In genomic region chr10:68103078-68103855, GRCm38 (mm10) we compare ENCODE assay signal across 14 mouse cellular contexts.
DNase-seq lines count a peak whose midpoint lies in the region; ATAC-seq lines count a peak whose summit lies in the region.
"Had no signal": no experiment of that assay in that cellular context is flagged by ENCODE, and none has a peak within 500 bp of the region (broad histone marks: within the 10 kb centered on the region; RNA-seq: fewer than 3 reads in every experiment).

No protein-coding gene starts in this region.

- DNase-seq in forebrain, embryonic 11.5 days (ENCODE audit: low spot score), result no peak
- DNase-seq in intestine, embryonic 14.5 days (ENCODE audit: low spot score), result no peak
- peak; percentile 61 for DNase-seq in MN1 (ENCODE audit: low spot score)
- no peak for DNase-seq in gastrocnemius, postnatal 10 days
- DNase-seq: kidney, postnatal 14 days; right cerebral cortex, postnatal 25 days; thymus, adult 2 months had no signal

- H3K4me2 ChIP-seq in forebrain, embryonic 11.5 days (ENCODE audit: low read depth, low read length, severe bottlenecking), result no peak overlapping the region
- H3K4me2 ChIP-seq in forebrain, embryonic 13.5 days, result no peak overlapping the region
- no peak overlapping the region for H3K4me2 ChIP-seq in intestine, embryonic 14.5 days (ENCODE audit: low read length)
- H3K4me2 ChIP-seq in intestine, embryonic 16.5 days (ENCODE audit: low read depth, low read length), result no peak overlapping the region
- H3K4me2 ChIP-seq in limb, embryonic 12.5 days, result no peak overlapping the region
- H3K4me2 ChIP-seq: lung, embryonic 14.5 days had no signal

- 80% methylated on average over 6 of the region's 6 CpGs for WGBS in forebrain, embryonic 11.5 days
- WGBS in forebrain, embryonic 13.5 days, result 74% methylated on average over 6 of the region's 6 CpGs
- WGBS in intestine, embryonic 14.5 days, result 54% methylated on average over 6 of the region's 6 CpGs
- 60% methylated on average over 6 of the region's 6 CpGs for WGBS in intestine, embryonic 16.5 days
- 54% methylated on average over 6 of the region's 6 CpGs for WGBS in limb, embryonic 12.5 days

- H3K4me3 ChIP-seq in forebrain, embryonic 11.5 days (ENCODE audit: low read depth, low read length), result no peak overlapping the region
- H3K4me3 ChIP-seq in forebrain, embryonic 13.5 days, result no peak overlapping the region
- no peak overlapping the region for H3K4me3 ChIP-seq in intestine, embryonic 14.5 days (ENCODE audit: low read depth, low read length)
- H3K4me3 ChIP-seq in intestine, embryonic 16.5 days (ENCODE audit: low read length), result no peak overlapping the region
- H3K4me3 ChIP-seq in limb, embryonic 12.5 days (replicated peaks), result no peak overlapping the region

- H3K9me3 ChIP-seq in forebrain, embryonic 11.5 days (ENCODE audit: control insufficient read depth, low read length), result no peaks in the 10 kb centered on the region
- no peaks in the 10 kb centered on the region for H3K9me3 ChIP-seq in forebrain, embryonic 13.5 days (replicated peaks)
- H3K9me3 ChIP-seq in intestine, embryonic 14.5 days (ENCODE audit: control insufficient read depth, low read length), result no peaks in the 10 kb centered on the region
- H3K9me3 ChIP-seq in intestine, embryonic 16.5 days (ENCODE audit: control insufficient read depth, low read length), result no peaks in the 10 kb centered on the region
- no peaks in the 10 kb centered on the region for H3K9me3 ChIP-seq in limb, embryonic 12.5 days

- H3K9ac ChIP-seq in forebrain, embryonic 11.5 days (ENCODE audit: low read length), result no peak overlapping the region
- no peak overlapping the region for H3K9ac ChIP-seq in forebrain, embryonic 13.5 days
- H3K9ac ChIP-seq in intestine, embryonic 14.5 days (ENCODE audit: low read length), result no peak overlapping the region
- no peak overlapping the region for H3K9ac ChIP-seq in intestine, embryonic 16.5 days (ENCODE audit: low read depth, low read length)
- H3K9ac ChIP-seq in limb, embryonic 12.5 days (replicated peaks), result no peak overlapping the region
- H3K9ac ChIP-seq: lung, embryonic 14.5 days had no signal

- no peaks in the 10 kb centered on the region for H3K36me3 ChIP-seq in forebrain, embryonic 11.5 days (ENCODE audit: control insufficient read depth, insufficient read depth, low read length)
- peaks cover 1% of the 10 kb centered on the region for H3K36me3 ChIP-seq in forebrain, embryonic 13.5 days (ENCODE audit: poor library complexity, severe bottlenecking)
- H3K36me3 ChIP-seq in intestine, embryonic 14.5 days (ENCODE audit: control insufficient read depth, insufficient read depth, low read length), result peaks cover 34% of the 10 kb centered on the region
- H3K36me3 ChIP-seq in intestine, embryonic 16.5 days (ENCODE audit: control insufficient read depth, insufficient read depth, low read length), result 0 out of 2 replicates have a peak, but pooled peaks cover 15% of the 10 kb centered on the region
- H3K36me3 ChIP-seq in limb, embryonic 12.5 days, result peaks cover 43% of the 10 kb centered on the region
- H3K36me3 ChIP-seq: G1E had no signal

- H3K27me3 ChIP-seq in forebrain, embryonic 11.5 days (ENCODE audit: control insufficient read depth, insufficient read depth, low read length), result no peaks in the 10 kb centered on the region
- no peaks in the 10 kb centered on the region for H3K27me3 ChIP-seq in forebrain, embryonic 13.5 days
- H3K27me3 ChIP-seq in intestine, embryonic 14.5 days (replicated peaks; ENCODE audit: control insufficient read depth, insufficient read depth, low read length), result no peaks in the 10 kb centered on the region
- H3K27me3 ChIP-seq in intestine, embryonic 16.5 days (replicated peaks; ENCODE audit: control insufficient read depth, insufficient read depth, low read length), result no peaks in the 10 kb centered on the region
- H3K27me3 ChIP-seq in limb, embryonic 12.5 days, result no peaks in the 10 kb centered on the region

- ATAC-seq in forebrain, embryonic 11.5 days (replicated peaks; ENCODE audit: low FRiP score), result peak; percentile 58; the same call in 1 of the 2 replicates
- no peak for ATAC-seq in forebrain, embryonic 13.5 days
- no peak for ATAC-seq in intestine, embryonic 14.5 days (replicated peaks; ENCODE audit: low FRiP score, low TSS enrichment, low read depth)
- ATAC-seq in intestine, embryonic 16.5 days, result no peak
- ATAC-seq in limb, embryonic 12.5 days (ENCODE audit: insufficient number of reproducible peaks, insufficient read depth, low FRiP score, low TSS enrichment, low read depth), result 0 out of 2 replicates have a peak, but pooled peaks have one; percentile 7
- no peak for ATAC-seq in granulocyte monocyte progenitor cell, adult 5-6 weeks (replicated peaks; ENCODE audit: poor library complexity, severe bottlenecking)
- ATAC-seq: midbrain, embryonic 16.5 days had no signal

- no peak overlapping the region for H3K27ac ChIP-seq in forebrain, embryonic 11.5 days (ENCODE audit: low read depth, low read length)
- H3K27ac ChIP-seq in forebrain, embryonic 13.5 days, result no peak overlapping the region
- peak overlapping the region; percentile 86; the same call in 1 of the 2 replicates for H3K27ac ChIP-seq in intestine, embryonic 14.5 days (ENCODE audit: low read depth)
- H3K27ac ChIP-seq in intestine, embryonic 16.5 days (ENCODE audit: low read length), result no peak overlapping the region
- no peak overlapping the region for H3K27ac ChIP-seq in limb, embryonic 12.5 days

- peaks cover 8% of the 10 kb centered on the region; the same call in 1 of the 2 replicates for H3K4me1 ChIP-seq in forebrain, embryonic 11.5 days (replicated peaks; ENCODE audit: control insufficient read depth, insufficient read depth, low read length)
- peaks cover 34% of the 10 kb centered on the region for H3K4me1 ChIP-seq in forebrain, embryonic 13.5 days
- peaks cover 32% of the 10 kb centered on the region for H3K4me1 ChIP-seq in intestine, embryonic 14.5 days (replicated peaks; ENCODE audit: control insufficient read depth, insufficient read depth, low read length)
- H3K4me1 ChIP-seq in intestine, embryonic 16.5 days (ENCODE audit: control insufficient read depth, insufficient read depth, low read length), result peaks cover 28% of the 10 kb centered on the region
- peaks cover 30% of the 10 kb centered on the region for H3K4me1 ChIP-seq in limb, embryonic 12.5 days (replicated peaks)

Comparison
In these comparisons a context has a peak if more than half of its experiments do, and no peak if none do; other contexts are left out.
1. ATAC-seq: peak in forebrain, embryonic 11.5 days (single experiment) and limb, embryonic 12.5 days (single experiment); none in forebrain, embryonic 13.5 days (single experiment), intestine, embryonic 14.5 days (single experiment), intestine, embryonic 16.5 days (single experiment) and granulocyte monocyte progenitor cell, adult 5-6 weeks (single experiment).